Mouse (Mus musculus) embryonic facial prominence, embryonic 14.5 days (tissue): ENCODE measurements around the gene Bcl11b. TPM values are rescaled to one million over a fixed set of nuclear protein-coding genes. Genes with fewer than 3 reads are reported as not detected.

ENCODE experiments used
- ATAC-seq: fragments of 200-750 bp; cut with Nextera tagmentation; 2 replicates; pipeline ENCODE4 v1.8.0; 2017; ENCODE audit warnings: low read depth, moderate number of reproducible peaks, moderate TSS enrichment
- DNase-seq: peaks from one replicate; pipeline ENCODE4 v3.0.0-alpha.2; 2015; ENCODE audit warnings: low spot score
- H3K27ac ChIP-seq: fragments of 300-500 bp; sonication (generic); replicated peaks from 2 replicates; pipeline ENCODE4 v1.5.1; 2014; ENCODE audit warnings: low read depth, mild to moderate bottlenecking, low read length, moderate library complexity
- H3K27me3 ChIP-seq: fragments of 300-500 bp; sonication (generic); replicated peaks from 2 replicates; pipeline ENCODE4 v1.6.1; 2014; ENCODE audit warnings: low read length; ENCODE audit not compliant: control insufficient read depth, insufficient read depth
- H3K36me3 ChIP-seq: fragments of 300-500 bp; sonication (generic); 2 replicates; pipeline ENCODE4 v1.6.1; 2014; ENCODE audit warnings: low read length, mixed read lengths; ENCODE audit not compliant: control insufficient read depth, insufficient read depth
- H3K4me1 ChIP-seq: fragments of 300-500 bp; sonication (generic); 2 replicates; pipeline ENCODE4 v1.6.1; 2014; ENCODE audit warnings: antibody characterized with exemption, low read length; ENCODE audit not compliant: control insufficient read depth, insufficient read depth
- H3K4me2 ChIP-seq: fragments of 300-500 bp; sonication (generic); 2 replicates; pipeline ENCODE4 v1.6.1; 2014; ENCODE audit warnings: low read depth, mild to moderate bottlenecking, low read length, moderate library complexity, mixed read lengths
- H3K4me3 ChIP-seq: fragments of 300-500 bp; sonication (generic); 2 replicates; pipeline ENCODE4 v1.5.1; 2014; ENCODE audit warnings: low read depth, mild to moderate bottlenecking, low read length
- H3K9ac ChIP-seq: fragments of 300-500 bp; sonication (generic); 2 replicates; pipeline ENCODE4 v1.6.1; 2014; ENCODE audit warnings: low read depth, mild to moderate bottlenecking, low read length, moderate library complexity, mixed read lengths
- H3K9me3 ChIP-seq: fragments of 300-500 bp; sonication (generic); 2 replicates; pipeline ENCODE4 v1.6.1; 2016; ENCODE audit warnings: low read length; ENCODE audit not compliant: control insufficient read depth
- WGBS: fragments of 180-500 bp; shearing (Covaris S2); extraction: QIAGEN DNeasy Blood & Tissue Kit; methylation state at CpG from one replicate; pipeline ENCODE4 v1.1.7; 2014; 5-methylcytosine and 5-hydroxymethylcytosine counted together
- polyA plus RNA-seq: library from polyadenylated mRNA; unstranded; fragments of >200 nt; fragmentation: Nextera tagmentation; extraction: Ambion mirVana; gene quantifications from 2 replicates; pipeline ENCODE4 v1.2.1, GENCODE M21; 2014

The Bcl11b gene
- polyA plus RNA-seq, 1 experiment from 2014 or later: 16.5 TPM

GRCm38 (mm10) chr12:107994421-107994820 lies 9.0 kb downstream of the Bcl11b start:
- Histone ChIP-seq H3K4me2 (no peak overlapping the region), H3K4me1 (peaks cover 58% of the 10 kb centered on the region), H3K9me3 (no peaks in the 10 kb centered on the region), H3K27me3 (no peaks in the 10 kb centered on the region), H3K4me3 (no peak overlapping the region), H3K27ac (no peak overlapping the region), H3K9ac (0 out of 2 replicates have a peak overlapping the region, but pooled peaks have one; percentile 15), H3K36me3 (0 out of 2 replicates have a peak, but pooled peaks cover 2% of the 10 kb centered on the region)
- DNase-seq (no peak), ATAC-seq (no peak)
- WGBS: 40% methylated on average over 4 of the region's 4 CpGs

DNA sequence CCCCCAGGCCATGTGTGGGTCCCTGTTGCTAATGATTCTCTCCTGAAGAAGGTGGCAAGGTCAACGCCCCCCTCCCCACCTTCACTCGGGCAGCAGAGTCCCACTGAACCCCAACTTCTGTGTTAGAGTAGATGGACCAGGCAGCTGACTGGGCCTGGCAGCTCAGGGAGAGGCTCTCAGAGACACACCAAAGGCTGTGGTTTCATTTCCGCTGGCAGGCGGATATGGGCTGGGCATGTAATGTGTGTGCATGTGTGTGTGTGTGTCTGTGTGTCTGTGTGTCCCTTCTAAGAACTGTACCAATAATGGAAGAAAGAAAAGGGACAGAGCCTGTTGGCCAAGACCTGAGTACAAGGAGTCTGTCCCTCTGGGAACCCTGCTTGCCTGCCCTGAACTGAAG lies 10.4 kb downstream of the Bcl11b start:
- Histone ChIP-seq H3K9ac (no peak overlapping the region), H3K36me3 (peaks cover 16% of the 10 kb centered on the region), H3K4me3 (no peak overlapping the region), H3K4me2 (no peak overlapping the region), H3K27me3 (no peaks in the 10 kb centered on the region), H3K4me1 (peaks cover 66% of the 10 kb centered on the region), H3K9me3 (no peaks in the 10 kb centered on the region), H3K27ac (no peak overlapping the region)
- ATAC-seq (no peak), DNase-seq (no peak)
- 68% methylated on average over 4 of the region's 4 CpGs for WGBS

DNA sequence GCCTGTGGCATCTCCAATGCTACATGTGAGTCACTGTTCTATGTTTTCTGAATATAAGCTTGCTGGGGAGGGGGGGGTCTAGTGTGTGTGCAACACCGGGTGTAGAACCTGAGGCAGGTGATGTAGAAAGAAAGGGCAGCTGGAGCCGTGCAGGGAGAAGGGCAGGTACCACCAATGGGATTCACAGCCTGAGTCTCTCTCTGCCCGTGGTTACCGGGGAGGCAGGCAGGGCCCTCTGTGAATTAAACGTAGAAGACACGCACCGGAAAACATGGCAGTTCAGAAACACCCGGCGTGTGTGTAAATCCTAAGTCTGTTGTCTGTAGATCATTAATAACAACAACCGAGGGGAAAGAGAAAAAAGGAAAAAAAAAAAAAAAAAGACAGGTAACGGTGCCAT lies 12.2 kb downstream of the Bcl11b start:
- 0 out of 2 replicates have a peak overlapping the region, but pooled peaks have one; percentile 7 for H3K4me2 ChIP-seq
- ATAC-seq: no peak
- peaks cover 56% of the 10 kb centered on the region for H3K4me1 ChIP-seq
- H3K36me3 ChIP-seq: peaks cover 16% of the 10 kb centered on the region
- WGBS: 70% methylated on average over 11 of the region's 11 CpGs
- no peak overlapping the region for H3K4me3 ChIP-seq
- DNase-seq: no peak
- no peak overlapping the region for H3K27ac ChIP-seq
- no peaks in the 10 kb centered on the region for H3K9me3 ChIP-seq
- no peak overlapping the region for H3K9ac ChIP-seq
- H3K27me3 ChIP-seq: no peaks in the 10 kb centered on the region

DNA sequence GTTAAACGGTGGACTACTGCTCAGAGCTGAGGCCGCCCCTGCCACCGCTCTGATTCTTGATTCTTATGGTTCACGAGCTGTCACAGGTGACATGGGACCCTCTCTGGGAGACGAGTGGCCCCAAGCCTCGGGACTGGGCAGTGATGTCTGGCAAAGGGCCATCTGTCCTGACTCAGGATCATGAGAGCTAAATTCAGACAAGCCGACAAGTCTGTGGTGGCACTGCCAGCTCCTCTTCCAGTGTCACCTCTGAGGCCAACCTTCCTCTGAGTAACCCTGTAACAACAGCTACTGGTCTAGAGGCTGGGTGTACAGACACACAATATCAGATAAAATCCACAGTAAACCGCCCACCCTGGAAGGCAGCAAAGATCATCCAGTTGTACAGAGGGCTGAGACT lies 20.2 kb downstream of the Bcl11b start:
- Histone ChIP-seq H3K4me3 (no peak overlapping the region), H3K27me3 (no peaks in the 10 kb centered on the region), H3K36me3 (peaks cover 6% of the 10 kb centered on the region; the same call in 1 of the 2 replicates), H3K9ac (no peak overlapping the region), H3K9me3 (no peaks in the 10 kb centered on the region), H3K27ac (no peak overlapping the region), H3K4me1 (peaks cover 46% of the 10 kb centered on the region), H3K4me2 (no peak overlapping the region)
- 77% methylated on average over 8 of the region's 8 CpGs for WGBS
- DNase-seq (no peak), ATAC-seq (no peak)

- Histone ChIP-seq H3K4me1 (peaks cover 50% of the 10 kb centered on the region), H3K4me3 (no peak overlapping the region), H3K27ac (no peak overlapping the region), H3K4me2 (no peak overlapping the region), H3K36me3 (0 out of 2 replicates have a peak, but pooled peaks cover 4% of the 10 kb centered on the region), H3K9me3 (no peaks in the 10 kb centered on the region), H3K9ac (no peak overlapping the region), H3K27me3 (no peaks in the 10 kb centered on the region)
- no peak for ATAC-seq
- 61% methylated on average over 9 of the region's 9 CpGs for WGBS
- DNase-seq: no peak
These were observed 21.1 kb downstream of the Bcl11b start for GRCm38 (mm10) chr12:107982306-107982705.

DNA sequence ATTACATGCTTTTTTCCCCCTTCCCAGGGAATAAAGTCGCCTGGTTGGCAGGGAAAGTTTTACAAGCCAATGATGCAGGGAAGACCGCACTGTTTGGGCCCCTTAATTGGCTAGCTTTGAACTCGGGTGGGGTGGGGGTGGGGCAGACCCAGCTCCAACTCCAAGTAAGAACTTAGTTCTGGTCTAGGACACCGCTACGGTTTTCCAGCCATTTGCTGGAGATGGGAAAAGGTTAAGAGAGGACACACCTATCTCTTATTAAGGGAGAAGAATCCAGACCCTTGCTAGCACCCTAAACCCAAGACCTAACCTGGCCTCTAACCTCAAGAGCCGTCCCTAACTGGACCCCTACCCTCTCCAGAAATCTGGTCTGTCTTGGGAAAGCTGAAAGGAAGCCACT lies 22.2 kb downstream of the Bcl11b start:
- Histone ChIP-seq H3K9me3 (no peaks in the 10 kb centered on the region), H3K4me1 (peaks cover 61% of the 10 kb centered on the region), H3K4me3 (no peak overlapping the region), H3K36me3 (0 out of 2 replicates have a peak, but pooled peaks cover 4% of the 10 kb centered on the region), H3K27me3 (no peaks in the 10 kb centered on the region), H3K9ac (peak overlapping the region; percentile 66; the same call in 1 of the 2 replicates), H3K27ac (no peak overlapping the region), H3K4me2 (peak overlapping the region; percentile 81)
- no peak for ATAC-seq
- no peak for DNase-seq
- 27% methylated on average over 6 of the region's 6 CpGs for WGBS

- Histone ChIP-seq H3K4me2 (peak overlapping the region; percentile 81), H3K9ac (peak overlapping the region; percentile 66), H3K9me3 (no peaks in the 10 kb centered on the region), H3K27me3 (no peaks in the 10 kb centered on the region), H3K4me1 (peaks cover 68% of the 10 kb centered on the region), H3K4me3 (peak overlapping the region; percentile 40), H3K36me3 (0 out of 2 replicates have a peak, but pooled peaks cover under 1% of the 10 kb centered on the region), H3K27ac (peak overlapping the region; percentile 85)
- WGBS: 2% methylated on average over 44 of the region's 51 CpGs
- DNase-seq (peak; percentile 65), ATAC-seq (peak; percentile 50; the same call in 1 of the 2 replicates)
These were observed 23.0 kb downstream of the Bcl11b start for GRCm38 (mm10) chr12:107980261-107980961.

DNA sequence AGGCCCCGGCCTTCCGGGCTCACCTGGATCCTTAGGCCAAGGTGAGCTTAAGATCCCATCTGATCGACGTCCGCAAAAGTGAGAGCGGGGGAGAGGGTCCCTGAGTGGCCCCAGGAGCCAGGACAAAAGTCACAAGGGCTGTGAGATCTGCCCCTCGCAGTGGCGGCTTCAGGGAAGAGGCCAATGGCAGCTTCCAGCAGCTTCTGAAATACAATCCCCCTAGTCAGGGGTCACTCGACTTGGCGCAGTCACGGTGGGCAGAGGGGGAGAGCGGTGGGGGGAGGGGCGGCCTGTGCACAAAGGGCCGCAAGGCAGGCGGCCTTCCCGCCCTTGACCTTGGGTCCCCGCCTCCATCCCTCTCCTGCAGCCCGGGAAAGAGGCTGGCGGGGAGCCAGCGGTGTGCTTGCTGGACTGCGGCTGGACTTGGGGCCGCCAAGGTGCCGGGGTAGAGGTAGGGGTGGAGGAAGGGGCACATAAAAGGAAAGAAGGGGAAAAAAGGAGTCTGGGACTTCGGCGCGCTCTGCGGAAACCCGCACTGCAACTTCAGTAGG lies 23.6 kb downstream of the Bcl11b start:
- DNase-seq: peak; percentile 57
- peak; percentile 26 for ATAC-seq
- 11% methylated on average over 26 of the region's 28 CpGs for WGBS

More for the DNA sequence above, 23.6 kb downstream of the Bcl11b start:
- no peaks in the 10 kb centered on the region for H3K36me3 ChIP-seq
- no peaks in the 10 kb centered on the region for H3K27me3 ChIP-seq
- H3K9ac ChIP-seq: peak overlapping the region; percentile 66
- peak overlapping the region; percentile 40 for H3K4me3 ChIP-seq
- peak overlapping the region; percentile 85 for H3K27ac ChIP-seq
- H3K9me3 ChIP-seq: no peaks in the 10 kb centered on the region
- H3K4me1 ChIP-seq: peaks cover 69% of the 10 kb centered on the region
- H3K4me2 ChIP-seq: peak overlapping the region; percentile 81
